Mouse (Mus musculus) testis, postnatal 10 days (tissue): ENCODE results near the gene Adtrp.

ENCODE experiments used
- DNase-seq: peaks from one replicate; pipeline ENCODE4 v3.0.0; 2021; ENCODE audit warnings: low spot score

Gene Adtrp

DNA sequence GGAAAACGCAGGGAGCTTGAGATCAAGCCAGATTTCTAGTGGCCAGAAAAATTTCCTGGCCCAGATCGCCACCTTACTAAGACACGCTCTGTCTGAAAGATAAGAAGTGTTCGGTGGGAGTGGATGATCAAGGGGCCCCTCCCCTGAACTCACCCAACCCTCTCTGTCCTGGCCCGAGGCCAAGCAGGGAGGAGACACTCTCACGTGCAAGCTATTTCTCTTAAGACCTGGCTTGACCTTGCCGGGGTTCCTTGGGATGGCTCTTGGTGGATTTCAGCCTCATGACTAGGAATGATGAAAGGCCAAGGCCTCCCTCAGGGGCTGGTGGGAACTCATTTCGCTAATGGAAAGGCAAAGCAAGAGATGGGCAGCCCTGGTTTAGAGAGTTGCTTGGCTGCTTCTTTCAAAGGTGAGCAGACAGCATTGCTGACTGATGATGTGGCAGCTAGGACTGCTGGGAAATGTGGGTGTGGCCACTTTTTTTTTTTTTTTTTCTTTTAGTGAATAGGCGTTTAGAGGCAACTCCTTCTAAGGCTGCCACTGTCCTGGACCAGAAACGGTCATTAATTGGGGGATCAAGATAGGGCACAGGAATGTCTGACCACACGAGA lies at the start of gene Adtrp:
Adtrp (minus strand) TSS at position 169 of the 611 bp plus-strand sequence.
- peak; percentile 50 for DNase-seq

GRCm38 (mm10) chr13:41892016-41892415 lies 44.5 kb upstream of the Adtrp start:
- DNase-seq, result no peak

DNA sequence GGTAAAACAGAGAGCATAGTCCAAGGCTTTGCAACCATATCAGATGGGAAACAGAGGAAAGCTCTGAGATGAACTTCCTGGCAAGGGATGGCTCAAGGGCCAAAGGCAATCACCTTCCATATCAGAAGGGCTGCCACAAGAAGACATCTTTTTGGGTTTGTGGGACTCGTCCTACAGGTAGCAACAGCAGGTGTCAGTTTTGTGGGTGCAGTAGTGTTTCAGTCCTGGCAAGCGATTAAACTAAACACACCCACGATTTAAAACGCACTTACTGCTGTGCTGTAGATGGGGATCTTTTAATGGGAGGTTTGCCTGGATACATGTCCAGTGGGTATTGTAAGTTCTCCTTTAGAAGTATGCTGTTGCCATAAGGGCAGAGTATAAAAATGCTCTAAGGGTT lies 43.1 kb upstream of the Adtrp start:
- no peak for DNase-seq

- no peak for DNase-seq
Measured at GRCm38 (mm10) chr13:41890111-41890600, 42.7 kb upstream of the Adtrp start.

- no peak for DNase-seq
Measured at GRCm38 (mm10) chr13:41888644-41889043, 41.2 kb upstream of the Adtrp start.

DNA sequence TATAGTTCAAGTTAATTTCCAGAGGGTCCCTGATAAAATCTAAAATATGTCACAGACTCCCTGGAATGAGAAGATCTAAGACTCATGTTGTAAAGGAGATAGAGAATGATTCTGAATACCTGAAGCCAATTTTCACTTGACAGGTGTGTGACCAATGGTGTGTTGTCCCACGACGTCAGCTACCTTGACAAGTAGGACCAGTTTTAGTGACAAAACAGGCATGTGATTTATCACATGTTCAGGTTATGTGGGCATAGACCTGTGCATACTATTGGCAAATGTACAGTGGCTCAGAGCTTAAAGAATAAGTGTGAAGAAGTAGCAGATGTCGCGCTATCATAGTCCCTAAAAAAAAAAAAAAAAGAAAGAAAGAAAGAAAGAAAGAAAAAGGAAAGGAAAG lies 38.6 kb upstream of the Adtrp start:
- no peak for DNase-seq

DNA sequence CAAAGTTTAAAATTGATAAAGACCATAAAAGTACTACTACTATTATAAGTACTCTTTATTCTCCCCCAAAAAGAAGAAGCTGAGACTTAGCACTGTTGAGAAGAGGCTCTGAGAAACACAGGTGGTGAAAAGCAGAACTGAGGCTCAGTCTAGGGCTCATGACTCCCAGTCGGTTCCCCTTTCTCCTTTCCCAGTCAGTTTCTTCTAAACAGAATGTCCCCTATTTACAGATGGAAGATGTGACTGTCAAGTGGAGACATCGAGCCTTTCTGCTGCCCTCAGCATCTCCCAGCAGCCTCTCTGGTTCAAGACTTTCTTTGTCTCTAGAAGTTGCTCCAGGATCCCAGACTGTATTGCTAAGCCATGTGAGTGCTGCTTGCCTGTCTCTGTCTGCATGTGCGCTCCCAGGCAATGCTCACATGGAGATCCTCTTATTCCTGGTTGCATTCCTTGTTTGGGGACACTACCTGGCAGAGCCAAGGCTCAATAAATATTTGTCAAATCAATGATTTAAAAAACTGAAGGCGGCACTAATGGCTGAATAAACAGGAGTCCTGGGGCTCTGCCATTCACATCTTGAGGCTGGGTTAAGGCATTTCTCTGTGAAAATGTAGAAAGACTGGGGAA lies 36.3 kb upstream of the Adtrp start:
- DNase-seq, result no peak

- no peak for DNase-seq
Measured at GRCm38 (mm10) chr13:41881201-41881600, 33.7 kb upstream of the Adtrp start.

DNA sequence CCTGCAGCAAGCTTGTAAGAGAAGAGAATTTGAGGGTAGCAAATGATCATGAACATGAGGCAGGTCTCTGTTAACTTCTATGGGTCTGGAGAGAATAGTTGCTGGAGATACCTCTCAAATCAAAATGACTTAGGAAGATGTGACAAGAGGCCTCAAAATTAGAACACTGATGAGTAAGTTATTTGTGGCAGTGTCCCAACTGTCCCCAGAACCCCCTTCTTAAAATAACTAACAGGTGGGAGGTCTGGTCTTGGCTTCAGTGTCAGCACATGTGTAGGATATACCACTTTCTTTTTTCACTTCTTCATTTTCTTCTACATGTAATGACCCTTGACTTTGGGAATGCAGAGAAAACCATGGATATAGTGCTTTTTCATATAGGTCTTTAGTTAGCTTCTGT lies 33.0 kb upstream of the Adtrp start:
- DNase-seq, result no peak

GRCm38 (mm10) chr13:41872686-41873085 lies 25.2 kb upstream of the Adtrp start:
- no peak for DNase-seq

- DNase-seq, result no peak
Measured at GRCm38 (mm10) chr13:41872161-41872562, 24.7 kb upstream of the Adtrp start.

GRCm38 (mm10) chr13:41867533-41867932 lies 20.0 kb upstream of the Adtrp start:
- no peak for DNase-seq

GRCm38 (mm10) chr13:41865575-41865974 lies 18.1 kb upstream of the Adtrp start:
- DNase-seq, result no peak

- no peak for DNase-seq
Measured at GRCm38 (mm10) chr13:41865071-41865470, 17.6 kb upstream of the Adtrp start.

DNA sequence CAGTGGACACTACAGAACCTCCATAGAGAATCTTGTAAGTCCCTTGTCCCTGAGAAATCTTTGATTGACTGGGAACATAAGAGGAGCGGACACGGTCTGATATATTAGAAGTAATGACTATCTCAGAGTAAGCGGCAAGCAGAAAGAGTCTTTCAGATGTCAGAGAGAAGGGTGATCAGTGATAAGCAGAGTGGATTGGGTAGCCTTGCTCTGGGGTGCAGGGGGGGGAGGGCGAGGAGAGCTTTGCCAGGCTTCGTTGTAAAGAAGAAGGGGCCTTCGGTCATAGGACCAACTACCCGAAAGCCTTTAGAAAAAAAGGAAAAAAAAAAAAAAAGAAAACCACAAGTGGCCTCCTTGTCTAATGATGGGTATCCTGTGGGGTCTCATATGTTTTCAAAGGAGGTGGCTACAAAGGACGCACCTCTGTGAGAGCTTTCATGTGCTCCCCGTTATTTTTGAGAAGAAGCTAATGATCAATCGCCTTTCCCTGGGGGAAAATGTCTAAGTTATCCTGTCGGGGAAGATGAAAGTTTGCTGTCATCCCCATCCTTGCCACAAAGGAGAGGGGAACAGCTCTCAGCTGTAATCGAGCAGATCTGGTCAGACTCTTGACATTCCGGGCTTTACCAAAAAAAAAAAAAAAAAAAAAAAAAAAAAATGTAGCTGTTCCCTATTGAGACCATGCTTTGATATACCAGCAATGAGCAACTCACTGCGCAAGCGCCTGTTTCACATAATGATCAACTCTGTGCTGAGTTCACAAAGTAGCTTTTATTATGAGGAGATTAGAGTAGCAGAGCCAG lies 13.3 kb upstream of the Adtrp start:
- no peak for DNase-seq

DNA sequence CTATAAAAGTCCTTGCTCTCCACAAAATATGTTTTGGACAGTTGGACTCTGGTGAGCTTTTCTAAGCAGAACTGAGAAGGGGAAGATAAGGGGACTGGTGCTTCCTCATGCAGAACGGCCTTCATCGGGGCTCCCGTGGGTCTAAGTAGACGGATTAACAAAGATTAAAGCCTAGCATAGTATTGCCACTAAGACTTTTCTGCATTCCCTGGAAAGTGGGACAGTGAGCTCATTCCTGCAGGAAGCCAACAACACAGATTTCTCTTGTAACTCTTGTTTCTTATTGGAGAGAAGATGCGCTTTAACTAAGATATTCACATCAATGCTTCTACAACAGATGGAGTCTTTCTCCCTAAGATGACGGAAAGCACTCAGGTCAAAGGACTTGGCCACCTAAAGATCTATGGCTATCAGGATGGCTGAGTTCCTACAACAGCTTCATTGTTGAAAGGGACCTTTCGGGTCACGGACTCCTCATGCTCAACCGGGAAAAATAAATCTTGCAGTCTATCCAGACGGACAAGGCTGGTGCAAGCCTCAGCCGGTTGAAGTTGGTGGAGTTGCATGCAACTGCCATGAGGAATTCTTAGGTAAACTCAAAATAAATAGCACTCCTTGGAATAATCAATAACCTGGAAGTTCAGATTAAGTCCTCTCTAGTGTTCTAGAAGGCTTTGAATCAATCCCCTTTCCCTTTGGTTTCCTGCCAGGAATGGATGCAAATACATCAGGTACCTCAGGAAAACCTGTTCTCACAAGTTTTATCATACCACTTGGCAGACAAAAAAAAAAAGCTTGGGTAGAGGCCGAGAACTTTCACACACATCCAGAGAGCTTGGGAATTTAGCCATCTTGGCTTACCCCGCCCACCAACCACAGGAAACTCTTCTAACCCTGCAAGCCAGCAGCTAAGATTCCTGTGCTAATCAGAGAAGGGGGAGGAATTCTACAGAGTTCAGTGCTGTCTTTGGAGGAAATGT lies 8.0 kb upstream of the Adtrp start:
- no peak for DNase-seq

DNA sequence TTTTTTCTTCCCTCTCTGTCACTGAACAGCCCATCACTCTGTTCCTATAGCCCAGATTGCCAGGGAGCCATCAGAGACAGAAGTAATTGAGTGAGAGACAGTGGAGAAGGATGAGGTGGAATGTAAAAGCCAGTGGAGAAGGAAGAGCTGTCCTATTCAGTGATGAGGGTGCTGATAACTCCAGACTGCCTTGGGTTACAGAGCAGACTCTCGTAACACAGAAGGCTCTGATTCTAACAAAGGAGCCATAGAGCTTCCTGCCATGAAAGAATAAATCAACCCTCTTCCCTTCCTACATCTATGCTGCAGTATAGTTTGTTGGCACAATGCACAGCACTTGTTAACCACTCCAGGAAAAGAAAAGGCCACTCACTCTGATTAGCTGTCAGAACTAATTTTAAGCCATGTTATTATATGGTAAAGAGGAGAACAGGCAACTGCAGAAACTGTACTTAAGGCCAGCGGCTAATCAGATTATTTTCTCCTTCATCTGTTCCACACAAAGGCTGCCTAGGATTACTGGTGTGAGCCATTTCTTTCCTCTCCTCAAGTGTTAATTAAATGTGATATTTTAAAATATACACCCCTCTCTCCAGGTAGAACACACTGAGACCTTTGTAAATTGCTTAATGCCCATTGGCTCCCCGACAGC lies 3.4 kb upstream of the Adtrp start:
- no peak for DNase-seq

GRCm38 (mm10) chr13:41846516-41846915 lies 968 bp downstream of the Adtrp start:
- DNase-seq, result no peak

DNA sequence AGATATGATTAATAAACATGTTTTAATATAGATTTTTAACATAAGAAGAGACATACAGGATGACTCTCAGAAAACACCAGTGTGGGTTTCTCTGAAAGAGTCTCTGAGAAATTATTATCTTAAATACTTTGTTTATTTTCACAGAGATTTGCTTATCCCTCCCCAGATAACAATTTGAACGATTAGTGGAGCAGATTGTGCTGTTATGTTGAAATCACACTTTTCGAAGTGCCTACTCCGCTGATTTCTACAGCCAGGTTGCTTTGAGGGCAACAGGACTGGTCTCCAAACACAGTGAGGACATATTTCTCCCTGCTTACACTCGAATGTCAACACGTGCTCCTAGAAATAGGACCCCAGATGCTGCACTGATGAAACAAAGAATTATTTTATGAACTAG lies 2.5 kb downstream of the Adtrp start:
- no peak for DNase-seq

GRCm38 (mm10) chr13:41844071-41844470 lies 3.4 kb downstream of the Adtrp start:
- no peak for DNase-seq

GRCm38 (mm10) chr13:41833614-41834139 lies 13.8 kb downstream of the Adtrp start:
- DNase-seq, result no peak
